Mouse (Mus musculus) MEL (cell line): ENCODE measurements around the gene Cep112. TPM values are rescaled to one million over a fixed set of nuclear protein-coding genes. Genes with fewer than 3 reads are reported as not detected.

ENCODE experiments used
- DNase-seq: peaks from one replicate; pipeline ENCODE4 v3.0.0; 2011; ENCODE audit warnings: low read depth, low spot score
- H3K27ac ChIP-seq: 2 replicates; pipeline ENCODE4 v1.5.1; 2012; ENCODE audit warnings: low read depth, mild to moderate bottlenecking, control low read depth, low read length, moderate library complexity; ENCODE audit not compliant: control insufficient read depth
- H3K27me3 ChIP-seq, 2 experiments: fragments of 150-350 bp in 1 of 2; sonication (generic) in 1 of 2; 2 replicates each; pipeline ENCODE4 v1.6.1; 2012; ENCODE audit warnings: low read length in 2 of 2, mild to moderate bottlenecking in 2 of 2, improper control_type of control experiment in 1 of 2, moderate library complexity in 1 of 2; ENCODE audit not compliant: insufficient read depth in 2 of 2, control insufficient read depth in 1 of 2
- H3K36me3 ChIP-seq, 2 experiments: 2 replicates each; pipeline ENCODE4 v1.6.1; 2012 to 2014; ENCODE audit warnings: low read length in 2 of 2, improper control_type of control experiment in 1 of 2, inconsistent platforms in 1 of 2, mild to moderate bottlenecking in 1 of 2; ENCODE audit not compliant: insufficient read depth in 2 of 2, control insufficient read depth in 1 of 2
- H3K4me1 ChIP-seq, 2 experiments: fragments of 150-350 bp in 1 of 2; sonication (generic) in 1 of 2; 2 replicates each; pipeline ENCODE4 v1.6.1; 2012; ENCODE audit warnings: low read length in 2 of 2, improper control_type of control experiment in 1 of 2, mild to moderate bottlenecking in 1 of 2; ENCODE audit not compliant: insufficient read depth in 2 of 2, control insufficient read depth in 1 of 2
- H3K4me3 ChIP-seq, 2 experiments: fragments of 150-350 bp in 1 of 2; sonication (generic) in 1 of 2; 2 replicates each; pipeline ENCODE4 v1.5.1; 2012; ENCODE audit warnings: low read depth in 2 of 2, low read length in 2 of 2, mild to moderate bottlenecking in 2 of 2, moderate library complexity in 2 of 2, control low read depth in 1 of 2, improper control_type of control experiment in 1 of 2; ENCODE audit not compliant: control insufficient read depth in 1 of 2, insufficient read depth in 1 of 2
- H3K79me2 ChIP-seq: 2 replicates; pipeline ENCODE4 v1.6.1; 2012; ENCODE audit warnings: mild to moderate bottlenecking, low read length, moderate library complexity; ENCODE audit not compliant: control insufficient read depth, poor library complexity, insufficient read depth
- H3K9ac ChIP-seq: 2 replicates; pipeline ENCODE4 v1.6.1; 2012; ENCODE audit warnings: low read depth, mild to moderate bottlenecking, control low read depth, low read length, moderate library complexity; ENCODE audit not compliant: control insufficient read depth, poor library complexity, severe bottlenecking
- H3K9me3 ChIP-seq: fragments of 150-350 bp; sonication (generic); replicated peaks from 2 replicates; pipeline ENCODE4 v1.6.1; 2012; ENCODE audit warnings: mild to moderate bottlenecking, low read length, improper control_type of control experiment, moderate library complexity; ENCODE audit not compliant: insufficient read depth
- CHD1 ChIP-seq: IDR thresholded peaks from 2 replicates; pipeline ENCODE4 v1.6.1; 2012; ENCODE audit warnings: low read depth, mild to moderate bottlenecking, inconsistent platforms, low read length, improper control_type of control experiment
- ELF1 ChIP-seq: IDR thresholded peaks from 2 replicates; pipeline ENCODE4 v1.6.1; 2014; ENCODE audit warnings: low read depth, mild to moderate bottlenecking, inconsistent platforms, low read length, improper control_type of control experiment, moderate library complexity
- EP300 ChIP-seq, 2 experiments: IDR thresholded peaks; 2 replicates each; pipeline ENCODE4 v1.6.1; 2011; ENCODE audit warnings: improper control_type of control experiment in 2 of 2, low read length in 2 of 2, low read depth in 1 of 2, mild to moderate bottlenecking in 1 of 2
- HCFC1 ChIP-seq: IDR thresholded peaks from 2 replicates; pipeline ENCODE4 v1.6.1; 2012; ENCODE audit warnings: low read depth, mild to moderate bottlenecking, inconsistent platforms, low read length, improper control_type of control experiment, moderate library complexity
- MAFK ChIP-seq: IDR thresholded peaks from 2 replicates; pipeline ENCODE4 v1.6.1; 2011; ENCODE audit warnings: low read depth, mild to moderate bottlenecking, low read length, improper control_type of control experiment, borderline replicate concordance
- MAX ChIP-seq: IDR thresholded peaks from 2 replicates; pipeline ENCODE4 v1.6.1; 2011; ENCODE audit warnings: low read length, improper control_type of control experiment
- MAZ ChIP-seq: IDR thresholded peaks from 2 replicates; pipeline ENCODE4 v1.6.1; 2012; ENCODE audit warnings: low read depth, mild to moderate bottlenecking, inconsistent platforms, low read length, improper control_type of control experiment
- MEF2A ChIP-seq: IDR thresholded peaks from 2 replicates; pipeline ENCODE4 v1.6.1; 2014; ENCODE audit warnings: low read depth, mild to moderate bottlenecking, inconsistent platforms, low read length, improper control_type of control experiment; ENCODE audit not compliant: poor library complexity, insufficient replicate concordance, severe bottlenecking; ENCODE audit errors: extremely low read depth
- MXI1 ChIP-seq: IDR thresholded peaks from 2 replicates; pipeline ENCODE4 v1.6.1; 2011; ENCODE audit warnings: mild to moderate bottlenecking, low read depth, low read length, improper control_type of control experiment
- MYB ChIP-seq: IDR thresholded peaks from 2 replicates; pipeline ENCODE4 v1.6.1; 2011; ENCODE audit warnings: mild to moderate bottlenecking, low read depth, low read length, improper control_type of control experiment
- NELFE ChIP-seq: IDR thresholded peaks from 2 replicates; pipeline ENCODE4 v1.6.1; 2011; ENCODE audit warnings: low read depth, low read length, improper control_type of control experiment
- POLR2A ChIP-seq, 2 experiments: IDR thresholded peaks; 2 replicates each; pipeline ENCODE4 v1.6.1; 2011 to 2012; ENCODE audit warnings: low read length in 2 of 2, mild to moderate bottlenecking in 2 of 2, control low read depth in 1 of 2, improper control_type of control experiment in 1 of 2, low read depth in 1 of 2, moderate library complexity in 1 of 2; ENCODE audit not compliant: control insufficient read depth in 1 of 2, insufficient read depth in 1 of 2, poor library complexity in 1 of 2
- RCOR1 ChIP-seq: IDR thresholded peaks from 2 replicates; pipeline ENCODE4 v1.6.1; 2012; ENCODE audit warnings: low read depth, mild to moderate bottlenecking, inconsistent platforms, low read length, improper control_type of control experiment
- SIN3A ChIP-seq: IDR thresholded peaks from 2 replicates; pipeline ENCODE4 v1.6.1; 2012; ENCODE audit warnings: low read length, improper control_type of control experiment, inconsistent platforms
- SMC3 ChIP-seq: IDR thresholded peaks from 2 replicates; pipeline ENCODE4 v1.6.1; 2011; ENCODE audit warnings: low read depth, low read length, improper control_type of control experiment
- TAL1 ChIP-seq: IDR thresholded peaks from 2 replicates; pipeline ENCODE4 v1.6.1; 2012; ENCODE audit warnings: mild to moderate bottlenecking, inconsistent platforms, low read length, moderate library complexity, mixed read lengths
- TBP ChIP-seq: IDR thresholded peaks from 2 replicates; pipeline ENCODE4 v1.8.0; 2011; ENCODE audit warnings: low read depth, low read length, improper control_type of control experiment
- USF1 ChIP-seq: IDR thresholded peaks from 2 replicates; pipeline ENCODE4 v1.6.1; 2014; ENCODE audit warnings: low read depth, mild to moderate bottlenecking, inconsistent platforms, low read length, improper control_type of control experiment, moderate library complexity
- ZMIZ1 ChIP-seq: IDR thresholded peaks from 2 replicates; pipeline ENCODE4 v1.6.1; 2012; ENCODE audit warnings: low read depth, mild to moderate bottlenecking, inconsistent platforms, low read length, improper control_type of control experiment, moderate library complexity
- polyA plus RNA-seq, 2 experiments: library from polyadenylated mRNA; stranded (reverse) in 1 of 2; unstranded in 1 of 2; fragments of >175 nt in 1 of 2; fragments of >200 nt in 1 of 2; gene quantifications; 2 replicates each; pipeline versions ENCODE4 v1.2.1 to v1.2.4; 2012; ENCODE audit warnings: low replicate concordance in 2 of 2, low read depth in 1 of 2; ENCODE audit not compliant: insufficient read length in 2 of 2, insufficient read depth in 1 of 2, missing spikeins in 1 of 2
- total RNA-seq: library from RNA; depleted of rRNA; stranded (reverse); fragments of 300-350 nt; gene quantifications from 2 replicates; pipeline ENCODE4 v1.2.3, GENCODE M21; 2012

Cep112 gene
- total and polyA plus RNA-seq, 3 experiments: 1.3 TPM; not detected in 2

- H3K79me2 ChIP-seq: no peaks in the 10 kb centered on the region
- no peaks in the 10 kb centered on the region for H3K9me3 ChIP-seq
- no peak overlapping the region for H3K4me3 ChIP-seq
- no peak for DNase-seq
- no peaks in the 10 kb centered on the region for H3K36me3 ChIP-seq
- H3K27me3 ChIP-seq: peaks cover 0 to under 1% of the 10 kb centered on the region in 2 experiments; a peak in 1 of 4 replicates
- no peak for TF ChIP-seq RCOR1
- TF ChIP-seq EP300 (IDR thresholded peaks at IDR 0.05; ENCODE audit: low read depth in 1 of 2, low read length in 2 of 2): no peak
- TF ChIP-seq ELF1: no peak
- TF ChIP-seq MYB: no peak
- TF ChIP-seq POLR2A (IDR thresholded peaks at IDR 0.05; ENCODE audit: control insufficient read depth in 1 of 2, insufficient read depth in 1 of 2, low read depth in 1 of 2, low read length in 2 of 2, poor library complexity in 1 of 2): no peak
- TF ChIP-seq MXI1: no peak
- TF ChIP-seq CHD1: no peak
- TF ChIP-seq TAL1: no peak
- TF ChIP-seq MEF2A: no peak
- no peak for TF ChIP-seq NELFE
- TF ChIP-seq MAX: no peak
- TF ChIP-seq MAFK: no peak
- TF ChIP-seq SMC3: no peak
- no peak for TF ChIP-seq ZMIZ1
- TF ChIP-seq SIN3A: no peak
- no peak for TF ChIP-seq TBP
- TF ChIP-seq HCFC1: no peak
- no peak for TF ChIP-seq MAZ
- no peak for TF ChIP-seq USF1
- H3K27ac ChIP-seq: no peak overlapping the region
- H3K4me1 ChIP-seq: no peaks in the 10 kb centered on the region
- H3K9ac ChIP-seq: no peak overlapping the region
Observed at GRCm38 (mm10) chr11:108606036-108606435, 181.0 kb downstream of the Cep112 start.

GRCm38 (mm10) chr11:108606836-108607235 is 181.8 kb downstream of the Cep112 start:
- Histone ChIP-seq H3K4me3 (no peak overlapping the region), H3K79me2 (no peaks in the 10 kb centered on the region), H3K4me1 (no peaks in the 10 kb centered on the region), H3K9me3 (no peaks in the 10 kb centered on the region), H3K9ac (no peak overlapping the region), H3K36me3 (no peaks in the 10 kb centered on the region), H3K27me3 (peaks cover 0 to 1% of the 10 kb centered on the region in 2 experiments; a peak in 1 of 4 replicates), H3K27ac (no peak overlapping the region)
- DNase-seq: no peak
- no peak for TF ChIP-seq SMC3
